Mouse (Mus musculus): ENCODE results near the gene Sardh.

Gene Sardh

GRCm38 (mm10) chr2:27248211-27248610, at the start of gene Sardh:
Sardh (minus strand) TSS chr2:27248337.
- H3K4me3 ChIP-seq (replicated peaks; ENCODE audit: low read length) = no peak within 1 kb of the TSS
- no peaks in the 10 kb centered on the region for H3K9me3 ChIP-seq (ENCODE audit: low read length)
- H3K27me3 ChIP-seq (ENCODE audit: insufficient read depth, low read length) = peaks cover 9% of the 10 kb centered on the region; the same call in 1 of the 2 replicates
- no peaks in the 10 kb centered on the region for H3K4me1 ChIP-seq (replicated peaks; ENCODE audit: low read depth, low read length)
- no peaks in the 10 kb centered on the region for H3K36me3 ChIP-seq (ENCODE audit: insufficient read depth, low read length)
- no peak for TF ChIP-seq POU5F1 (IDR thresholded peaks at IDR 0.05; ENCODE audit: borderline replicate concordance, low read length)
- no peak for TF ChIP-seq CTCF (conservative IDR thresholded peaks at IDR 0.05; ENCODE audit: low read length)
- TF ChIP-seq NANOG (IDR thresholded peaks at IDR 0.05; ENCODE audit: borderline replicate concordance, low read length) = no peak

GRCm38 (mm10) chr2:27296656-27297406, 48.7 kb upstream of the Sardh start:
- Histone ChIP-seq H3K4me3 (replicated peaks; ENCODE audit: low read length) (no peak overlapping the region), H3K27me3 (ENCODE audit: insufficient read depth, low read length) (no peaks in the 10 kb centered on the region), H3K36me3 (ENCODE audit: insufficient read depth, low read length) (peaks cover 65% of the 10 kb centered on the region), H3K4me1 (replicated peaks; ENCODE audit: low read depth, low read length) (peaks cover 15% of the 10 kb centered on the region), H3K9me3 (ENCODE audit: low read length) (no peaks in the 10 kb centered on the region)
- TF ChIP-seq NANOG (IDR thresholded peaks at IDR 0.05; ENCODE audit: borderline replicate concordance, low read length) (no peak), POU5F1 (IDR thresholded peaks at IDR 0.05; ENCODE audit: borderline replicate concordance, low read length) (no peak), CTCF (conservative IDR thresholded peaks at IDR 0.05; ENCODE audit: low read length) (no peak)

- Histone ChIP-seq H3K9me3 (ENCODE audit: low read length) (no peaks in the 10 kb centered on the region), H3K4me3 (replicated peaks; ENCODE audit: low read length) (no peak overlapping the region), H3K36me3 (ENCODE audit: insufficient read depth, low read length) (peaks cover 79% of the 10 kb centered on the region), H3K4me1 (replicated peaks; ENCODE audit: low read depth, low read length) (peaks cover 15% of the 10 kb centered on the region), H3K27me3 (ENCODE audit: insufficient read depth, low read length) (no peaks in the 10 kb centered on the region)
- TF ChIP-seq POU5F1 (IDR thresholded peaks at IDR 0.05; ENCODE audit: borderline replicate concordance, low read length) = no peak
- TF ChIP-seq NANOG (IDR thresholded peaks at IDR 0.05; ENCODE audit: borderline replicate concordance, low read length) = no peak
- no peak for TF ChIP-seq CTCF (conservative IDR thresholded peaks at IDR 0.05; ENCODE audit: low read length)
Observed at GRCm38 (mm10) chr2:27294777-27295176, 46.6 kb upstream of the Sardh start.

- Histone ChIP-seq H3K4me3 (replicated peaks; ENCODE audit: low read length) (peak overlapping the region; percentile 45), H3K9me3 (ENCODE audit: low read length) (no peaks in the 10 kb centered on the region), H3K4me1 (replicated peaks; ENCODE audit: low read depth, low read length) (peaks cover 23% of the 10 kb centered on the region), H3K36me3 (ENCODE audit: insufficient read depth, low read length) (peaks cover 63% of the 10 kb centered on the region), H3K27me3 (ENCODE audit: insufficient read depth, low read length) (no peaks in the 10 kb centered on the region)
- peak; percentile 69 for TF ChIP-seq CTCF (conservative IDR thresholded peaks at IDR 0.05; ENCODE audit: low read length)
- no peak for TF ChIP-seq POU5F1 (IDR thresholded peaks at IDR 0.05; ENCODE audit: borderline replicate concordance, low read length)
- no peak for TF ChIP-seq NANOG (IDR thresholded peaks at IDR 0.05; ENCODE audit: borderline replicate concordance, low read length)
Observed at GRCm38 (mm10) chr2:27289019-27289418, 40.9 kb upstream of the Sardh start.

- TF ChIP-seq NANOG (IDR thresholded peaks at IDR 0.05; ENCODE audit: borderline replicate concordance, low read length) (no peak), CTCF (conservative IDR thresholded peaks at IDR 0.05; ENCODE audit: low read length) (no peak), POU5F1 (IDR thresholded peaks at IDR 0.05; ENCODE audit: borderline replicate concordance, low read length) (no peak)
- no peak overlapping the region for H3K4me3 ChIP-seq (replicated peaks; ENCODE audit: low read length)
- peaks cover 19% of the 10 kb centered on the region for H3K4me1 ChIP-seq (replicated peaks; ENCODE audit: low read depth, low read length)
- H3K27me3 ChIP-seq (ENCODE audit: insufficient read depth, low read length) = no peaks in the 10 kb centered on the region
- no peaks in the 10 kb centered on the region for H3K9me3 ChIP-seq (ENCODE audit: low read length)
- H3K36me3 ChIP-seq (ENCODE audit: insufficient read depth, low read length) = peaks cover 66% of the 10 kb centered on the region
Observed at GRCm38 (mm10) chr2:27286971-27287710, 39.0 kb upstream of the Sardh start.

- H3K4me3 ChIP-seq (replicated peaks; ENCODE audit: low read length) = no peak overlapping the region
- peaks cover 60% of the 10 kb centered on the region for H3K36me3 ChIP-seq (ENCODE audit: insufficient read depth, low read length)
- TF ChIP-seq POU5F1 (IDR thresholded peaks at IDR 0.05; ENCODE audit: borderline replicate concordance, low read length) (no peak), CTCF (conservative IDR thresholded peaks at IDR 0.05; ENCODE audit: low read length) (no peak), NANOG (IDR thresholded peaks at IDR 0.05; ENCODE audit: borderline replicate concordance, low read length) (no peak)
- H3K9me3 ChIP-seq (ENCODE audit: low read length) = no peaks in the 10 kb centered on the region
- peaks cover 16% of the 10 kb centered on the region for H3K4me1 ChIP-seq (replicated peaks; ENCODE audit: low read depth, low read length)
- no peaks in the 10 kb centered on the region for H3K27me3 ChIP-seq (ENCODE audit: insufficient read depth, low read length)
Observed at GRCm38 (mm10) chr2:27284441-27284840, 36.3 kb upstream of the Sardh start.

GRCm38 (mm10) chr2:27281771-27282170, 33.6 kb upstream of the Sardh start:
- H3K27me3 ChIP-seq (ENCODE audit: insufficient read depth, low read length) = no peaks in the 10 kb centered on the region
- no peaks in the 10 kb centered on the region for H3K9me3 ChIP-seq (ENCODE audit: low read length)
- TF ChIP-seq POU5F1 (IDR thresholded peaks at IDR 0.05; ENCODE audit: borderline replicate concordance, low read length) (no peak), NANOG (IDR thresholded peaks at IDR 0.05; ENCODE audit: borderline replicate concordance, low read length) (no peak)
- no peak overlapping the region for H3K4me3 ChIP-seq (replicated peaks; ENCODE audit: low read length)
- no peaks in the 10 kb centered on the region for H3K4me1 ChIP-seq (replicated peaks; ENCODE audit: low read depth, low read length)
- H3K36me3 ChIP-seq (ENCODE audit: insufficient read depth, low read length) = peaks cover 66% of the 10 kb centered on the region

- Histone ChIP-seq H3K9me3 (ENCODE audit: low read length) (no peaks in the 10 kb centered on the region), H3K4me3 (replicated peaks; ENCODE audit: low read length) (no peak overlapping the region), H3K4me1 (replicated peaks; ENCODE audit: low read depth, low read length) (no peaks in the 10 kb centered on the region), H3K36me3 (ENCODE audit: insufficient read depth, low read length) (peaks cover 67% of the 10 kb centered on the region), H3K27me3 (ENCODE audit: insufficient read depth, low read length) (no peaks in the 10 kb centered on the region)
- TF ChIP-seq CTCF (conservative IDR thresholded peaks at IDR 0.05; ENCODE audit: low read length) (peak; percentile 90), POU5F1 (IDR thresholded peaks at IDR 0.05; ENCODE audit: borderline replicate concordance, low read length) (no peak), NANOG (IDR thresholded peaks at IDR 0.05; ENCODE audit: borderline replicate concordance, low read length) (no peak)
Observed at GRCm38 (mm10) chr2:27280920-27281611, 32.9 kb upstream of the Sardh start.

Data from E14TG2a.4 (cell line).